Mouse (Mus musculus): ENCODE data around the gene Daglb. TPM values are rescaled to one million over a fixed set of nuclear protein-coding genes. Genes with fewer than 3 reads are reported as not detected.

Daglb gene
- total and polyA plus RNA-seq, 2 experiments, result 12.4 to 17.4 TPM

DNA sequence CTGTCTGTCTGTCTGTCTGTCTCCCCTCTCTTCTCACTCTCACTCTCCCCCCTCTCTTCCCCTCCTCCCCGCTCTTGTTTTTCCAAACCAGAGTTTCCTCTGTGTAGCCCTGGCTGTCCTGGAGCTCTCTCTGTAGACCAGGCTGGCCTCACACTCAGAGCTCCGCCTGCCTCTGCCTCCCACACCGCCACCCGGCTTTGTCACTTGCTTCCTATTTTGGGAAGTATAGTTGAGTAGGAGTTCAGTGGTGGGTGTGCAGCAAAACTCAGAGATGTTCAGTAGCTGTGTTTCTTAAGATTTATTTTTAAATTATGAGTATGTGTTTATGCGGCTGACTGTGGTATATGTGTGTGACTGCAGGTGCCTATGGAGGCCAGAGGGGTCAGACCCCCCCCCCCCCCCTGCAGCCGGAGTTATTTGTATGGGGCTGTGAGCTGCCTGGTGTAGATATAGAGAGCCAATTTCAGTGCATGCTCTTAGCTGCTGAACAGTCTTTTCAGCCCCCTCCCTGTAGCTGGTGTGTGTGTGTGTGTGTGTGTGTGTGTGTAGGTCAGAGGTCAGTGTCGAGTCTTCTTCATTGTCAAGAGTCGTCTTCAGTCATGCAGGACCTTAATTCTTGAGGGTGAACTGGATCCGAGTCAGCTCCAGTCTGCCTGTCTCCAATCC lies 7.7 kb downstream of the Daglb start:
- Histone ChIP-seq H3K4me1 (ENCODE audit: control insufficient read depth, insufficient read depth, low read length) (peaks cover 3% of the 10 kb centered on the region; the same call in 1 of the 2 replicates), H3K27me3 (ENCODE audit: control insufficient read depth, insufficient read depth, low read length) (no peaks in the 10 kb centered on the region), H3K79me2 (ENCODE audit: control insufficient read depth, insufficient read depth, low read length) (no peaks in the 10 kb centered on the region), H3K36me3 (ENCODE audit: control insufficient read depth, insufficient read depth, low read length) (peaks cover 2% of the 10 kb centered on the region; the same call in 1 of the 2 replicates), H3K9ac (ENCODE audit: low read depth, low read length) (no peak overlapping the region), H3K27ac (replicated peaks; ENCODE audit: insufficient read depth, low read depth, low read length) (no peak overlapping the region), H3K4me3 (ENCODE audit: insufficient read depth, low read depth, low read length) (no peak overlapping the region)
- TF ChIP-seq POLR2A (IDR thresholded peaks at IDR 0.05; ENCODE audit: extremely low read depth, insufficient read depth, low read length) (no peak), CTCF (IDR thresholded peaks at IDR 0.05; ENCODE audit: low read depth, low read length) (no peak)
- DNase-seq (ENCODE audit: extremely low read depth, low read depth, low spot score), result no peak
- WGBS, result 89% methylated on average over 9 of the region's 9 CpGs

- Histone ChIP-seq H3K79me2 (ENCODE audit: control insufficient read depth, insufficient read depth, low read length) (no peaks in the 10 kb centered on the region), H3K27ac (replicated peaks; ENCODE audit: insufficient read depth, low read depth, low read length) (no peak overlapping the region), H3K9ac (ENCODE audit: low read depth, low read length) (no peak overlapping the region), H3K27me3 (ENCODE audit: control insufficient read depth, insufficient read depth, low read length) (no peaks in the 10 kb centered on the region), H3K36me3 (ENCODE audit: control insufficient read depth, insufficient read depth, low read length) (peaks cover 6% of the 10 kb centered on the region; the same call in 1 of the 2 replicates), H3K4me3 (ENCODE audit: insufficient read depth, low read depth, low read length) (no peak overlapping the region), H3K4me1 (ENCODE audit: control insufficient read depth, insufficient read depth, low read length) (peaks cover 3% of the 10 kb centered on the region; the same call in 1 of the 2 replicates)
- WGBS, result 87% methylated on average over 20 of the region's 20 CpGs
- TF ChIP-seq POLR2A (IDR thresholded peaks at IDR 0.05; ENCODE audit: extremely low read depth, insufficient read depth, low read length) (no peak), CTCF (IDR thresholded peaks at IDR 0.05; ENCODE audit: low read depth, low read length) (no peak)
- peak; percentile 20 for DNase-seq (ENCODE audit: extremely low read depth, low read depth, low spot score)
Observed at GRCm38 (mm10) chr5:143475153-143475844, 10.9 kb downstream of the Daglb start.

DNA sequence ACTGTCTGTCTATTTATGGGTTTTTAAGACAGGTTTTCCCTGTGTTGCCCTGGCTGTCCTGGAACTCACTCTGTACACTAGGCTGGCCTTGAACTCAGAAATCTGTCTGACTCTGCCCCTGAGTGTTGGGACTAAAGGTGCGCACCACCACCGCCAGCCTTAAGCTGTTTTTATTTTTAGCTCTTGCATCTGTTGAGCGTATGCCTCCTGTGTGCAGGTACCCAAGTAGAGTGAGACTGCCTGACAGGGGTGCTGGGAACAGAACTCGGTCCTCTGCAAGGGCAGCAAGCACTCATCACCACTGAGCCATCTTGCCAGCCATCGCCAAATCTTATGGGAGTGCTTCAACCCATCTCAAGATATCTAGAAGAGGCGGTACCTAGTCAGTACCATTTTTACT lies 11.6 kb downstream of the Daglb start:
- Histone ChIP-seq H3K36me3 (ENCODE audit: control insufficient read depth, insufficient read depth, low read length) (peaks cover 6% of the 10 kb centered on the region; the same call in 1 of the 2 replicates), H3K9ac (ENCODE audit: low read depth, low read length) (no peak overlapping the region), H3K27me3 (ENCODE audit: control insufficient read depth, insufficient read depth, low read length) (no peaks in the 10 kb centered on the region), H3K4me1 (ENCODE audit: control insufficient read depth, insufficient read depth, low read length) (peaks cover 1% of the 10 kb centered on the region; the same call in 1 of the 2 replicates), H3K27ac (replicated peaks; ENCODE audit: insufficient read depth, low read depth, low read length) (no peak overlapping the region), H3K79me2 (ENCODE audit: control insufficient read depth, insufficient read depth, low read length) (no peaks in the 10 kb centered on the region), H3K4me3 (ENCODE audit: insufficient read depth, low read depth, low read length) (no peak overlapping the region)
- no peak for DNase-seq (ENCODE audit: extremely low read depth, low read depth, low spot score)
- TF ChIP-seq POLR2A (IDR thresholded peaks at IDR 0.05; ENCODE audit: extremely low read depth, insufficient read depth, low read length) (no peak), CTCF (IDR thresholded peaks at IDR 0.05; ENCODE audit: low read depth, low read length) (no peak)
- 96% methylated on average over 6 of the region's 6 CpGs for WGBS

DNA sequence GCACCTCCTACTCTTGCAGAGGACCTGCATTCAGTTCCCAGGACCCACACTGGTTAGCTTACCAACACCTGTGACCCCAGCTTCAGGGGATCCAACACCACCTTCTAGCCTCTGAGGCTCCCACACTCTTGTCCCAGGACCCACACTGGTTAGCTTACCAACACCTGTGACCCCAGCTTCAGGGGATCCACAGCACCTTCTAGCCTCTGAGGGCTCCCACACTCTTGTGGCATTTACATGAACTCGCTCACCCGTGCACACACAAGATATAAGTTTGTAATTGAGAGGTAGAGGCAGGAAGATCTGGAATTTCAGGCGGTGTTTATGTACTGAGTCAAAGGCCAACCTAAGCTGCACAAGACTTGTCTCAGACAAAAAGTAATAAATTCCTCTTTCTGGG lies 13.5 kb downstream of the Daglb start:
- no peaks in the 10 kb centered on the region for H3K79me2 ChIP-seq (ENCODE audit: control insufficient read depth, insufficient read depth, low read length)
- peaks cover 12% of the 10 kb centered on the region for H3K36me3 ChIP-seq (ENCODE audit: control insufficient read depth, insufficient read depth, low read length)
- no peak for TF ChIP-seq CTCF (IDR thresholded peaks at IDR 0.05; ENCODE audit: low read depth, low read length)
- TF ChIP-seq POLR2A (IDR thresholded peaks at IDR 0.05; ENCODE audit: extremely low read depth, insufficient read depth, low read length), result no peak
- H3K27me3 ChIP-seq (ENCODE audit: control insufficient read depth, insufficient read depth, low read length), result no peaks in the 10 kb centered on the region
- no peaks in the 10 kb centered on the region for H3K4me1 ChIP-seq (ENCODE audit: control insufficient read depth, insufficient read depth, low read length)
- no peak for DNase-seq (ENCODE audit: extremely low read depth, low read depth, low spot score)
- 98% methylated on average over 3 of the region's 3 CpGs for WGBS
- H3K9ac ChIP-seq (ENCODE audit: low read depth, low read length), result no peak overlapping the region
- no peak overlapping the region for H3K27ac ChIP-seq (replicated peaks; ENCODE audit: insufficient read depth, low read depth, low read length)
- no peak overlapping the region for H3K4me3 ChIP-seq (ENCODE audit: insufficient read depth, low read depth, low read length)

DNA sequence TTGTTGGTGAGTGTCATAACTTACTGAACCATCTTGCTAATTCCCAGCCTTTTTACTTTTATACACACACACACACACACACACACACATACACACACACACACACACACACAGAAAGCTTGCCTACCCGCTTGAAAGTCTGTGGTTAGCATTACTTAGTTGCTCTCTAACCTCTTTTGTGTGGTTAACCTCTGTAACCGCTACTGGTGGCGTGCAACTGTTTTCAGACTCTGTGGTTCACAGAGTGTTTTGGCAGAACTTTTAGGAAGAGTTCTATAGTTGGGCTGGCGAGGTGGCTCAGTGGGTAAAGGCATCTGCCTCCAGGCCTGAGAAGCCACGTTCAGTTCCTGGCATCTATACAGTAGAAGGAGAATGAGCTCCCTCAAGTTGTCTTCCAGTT lies 20.6 kb downstream of the Daglb start:
- H3K9ac ChIP-seq (ENCODE audit: low read depth, low read length), result no peak overlapping the region
- no peak overlapping the region for H3K27ac ChIP-seq (replicated peaks; ENCODE audit: insufficient read depth, low read depth, low read length)
- no peaks in the 10 kb centered on the region for H3K79me2 ChIP-seq (ENCODE audit: control insufficient read depth, insufficient read depth, low read length)
- no peaks in the 10 kb centered on the region for H3K27me3 ChIP-seq (ENCODE audit: control insufficient read depth, insufficient read depth, low read length)
- TF ChIP-seq CTCF (IDR thresholded peaks at IDR 0.05; ENCODE audit: low read depth, low read length) (no peak), POLR2A (IDR thresholded peaks at IDR 0.05; ENCODE audit: extremely low read depth, insufficient read depth, low read length) (no peak)
- no peak for DNase-seq (ENCODE audit: extremely low read depth, low read depth, low spot score)
- no peak overlapping the region for H3K4me3 ChIP-seq (ENCODE audit: insufficient read depth, low read depth, low read length)
- H3K36me3 ChIP-seq (ENCODE audit: control insufficient read depth, insufficient read depth, low read length), result peaks cover 7% of the 10 kb centered on the region
- no peaks in the 10 kb centered on the region for H3K4me1 ChIP-seq (ENCODE audit: control insufficient read depth, insufficient read depth, low read length)
- WGBS, result 67% methylated on average over 5 of the region's 5 CpGs

DNA sequence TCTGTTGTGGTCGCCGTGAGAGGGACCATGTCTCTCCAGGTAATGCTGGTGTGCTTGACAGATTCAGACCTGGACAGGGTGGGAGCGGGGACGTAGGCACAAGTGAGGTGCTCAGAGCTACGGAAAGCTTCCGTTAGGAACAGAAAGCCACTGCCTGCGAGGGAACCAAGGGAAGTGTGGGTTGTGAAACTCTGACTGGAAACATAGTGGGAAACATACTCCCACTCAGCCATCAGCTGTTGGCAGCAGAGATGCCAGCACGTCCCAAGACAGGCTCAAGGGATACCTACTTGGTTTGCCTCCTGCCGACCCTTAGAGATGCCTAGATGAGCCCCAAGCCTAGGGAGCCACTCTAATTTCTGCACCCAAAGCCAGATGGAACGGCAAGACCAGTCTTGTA lies 22.8 kb downstream of the Daglb start:
- H3K4me1 ChIP-seq (ENCODE audit: control insufficient read depth, insufficient read depth, low read length), result no peaks in the 10 kb centered on the region
- peaks cover 4% of the 10 kb centered on the region for H3K36me3 ChIP-seq (ENCODE audit: control insufficient read depth, insufficient read depth, low read length)
- DNase-seq (ENCODE audit: extremely low read depth, low read depth, low spot score), result no peak
- H3K4me3 ChIP-seq (ENCODE audit: insufficient read depth, low read depth, low read length), result no peak overlapping the region
- H3K9ac ChIP-seq (ENCODE audit: low read depth, low read length), result no peak overlapping the region
- H3K27me3 ChIP-seq (ENCODE audit: control insufficient read depth, insufficient read depth, low read length), result no peaks in the 10 kb centered on the region
- TF ChIP-seq CTCF (IDR thresholded peaks at IDR 0.05; ENCODE audit: low read depth, low read length) (no peak), POLR2A (IDR thresholded peaks at IDR 0.05; ENCODE audit: extremely low read depth, insufficient read depth, low read length) (no peak)
- H3K27ac ChIP-seq (replicated peaks; ENCODE audit: insufficient read depth, low read depth, low read length), result no peak overlapping the region
- no peaks in the 10 kb centered on the region for H3K79me2 ChIP-seq (ENCODE audit: control insufficient read depth, insufficient read depth, low read length)
- 93% methylated on average over 10 of the region's 10 CpGs for WGBS

Measured in liver, adult 2 months (tissue).